Mouse (Mus musculus) lung, postnatal 0 days (tissue): ENCODE data around the gene Cpsf7.

ENCODE experiments used
- CTCF ChIP-seq: IDR thresholded peaks from 2 replicates; pipeline ENCODE4 v1.5.1; 2016; ENCODE audit warnings: antibody characterized with exemption, mild to moderate bottlenecking
- EP300 ChIP-seq: IDR thresholded peaks from 2 replicates; pipeline ENCODE4 v1.6.1; 2016; ENCODE audit warnings: antibody characterized with exemption, mild to moderate bottlenecking, control low read depth

DNA sequence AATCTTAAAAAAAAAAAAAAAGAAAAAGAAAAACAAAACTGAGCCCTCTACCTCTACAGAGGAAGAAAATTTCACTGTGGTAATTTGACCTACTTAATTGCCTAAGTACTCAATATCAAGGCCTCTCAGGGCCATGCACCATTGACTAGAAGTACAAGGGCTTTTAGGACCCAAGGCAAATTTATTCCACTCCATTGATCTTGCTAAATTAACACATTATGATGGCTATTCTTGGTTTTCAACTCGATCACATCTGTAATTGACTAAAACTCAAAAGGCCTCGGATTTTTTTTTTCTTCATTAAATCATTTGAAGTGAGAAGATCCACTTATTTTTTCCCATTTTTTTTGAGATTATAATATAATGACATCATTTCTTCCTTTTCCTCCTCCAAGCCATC lies 32.4 kb downstream of the Cpsf7 start:
- TF ChIP-seq CTCF (no peak), EP300 (no peak)
